Mouse (Mus musculus) brain, embryonic 14.5 days (tissue): ENCODE measurements around the gene Adipoq.

ENCODE experiments used
- CTCF ChIP-seq: fragments of 200-500 bp; IDR thresholded peaks from 2 replicates; pipeline ENCODE4 v1.5.1; 2012; ENCODE audit warnings: inconsistent platforms, mild to moderate bottlenecking, moderate library complexity, borderline replicate concordance; ENCODE audit not compliant: insufficient read depth, insufficient read length; ENCODE audit errors: extremely low read depth
- POLR2A ChIP-seq: fragments of 200-500 bp; IDR thresholded peaks from 2 replicates; pipeline ENCODE4 v1.6.1; 2012; ENCODE audit warnings: mild to moderate bottlenecking, inconsistent platforms, borderline replicate concordance; ENCODE audit not compliant: poor library complexity, insufficient read depth, insufficient read length, severe bottlenecking; ENCODE audit errors: extremely low read depth

- TF ChIP-seq POLR2A (no peak), CTCF (no peak)
These were observed 43.1 kb upstream of the Adipoq start for GRCm38 (mm10) chr16:23103038-23103745.
